Mouse (Mus musculus): Measurements from ENCODE around the gene Ccdc28b. TPM values are rescaled to one million over a fixed set of nuclear protein-coding genes. Genes with fewer than 3 reads are reported as not detected.
A peak's percentile ranks its signal among the peaks of the same experiment; 100 is the strongest.

Gene Ccdc28b
- total and polyA plus RNA-seq, 2 experiments from 2014 or later = 78.8 to 174 TPM

DNA sequence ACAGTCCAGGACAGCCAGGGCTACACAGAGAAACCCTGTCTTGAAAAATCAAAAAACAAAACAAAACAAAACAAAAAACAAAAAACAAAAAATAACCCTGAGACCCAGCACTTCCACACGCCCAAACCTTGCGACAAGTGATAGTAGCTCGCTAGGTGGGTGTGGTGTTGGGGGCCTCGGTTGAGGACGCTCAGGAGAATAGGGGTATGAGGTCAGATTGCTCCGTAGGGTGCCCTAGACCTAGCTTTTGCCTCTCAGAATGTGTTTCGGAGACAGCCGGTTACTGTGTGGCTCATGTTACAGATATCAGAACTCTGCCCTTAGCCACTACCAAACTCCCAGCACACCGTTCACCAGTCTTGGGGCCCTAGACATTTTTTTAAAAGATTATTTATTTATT lies 38.0 kb downstream of the Ccdc28b start:
- no peak for ATAC-seq (ENCODE audit: low FRiP score)
- peaks cover 2% of the 10 kb centered on the region for H3K36me3 ChIP-seq (ENCODE audit: insufficient read depth, low read length)
- no peaks in the 10 kb centered on the region for H3K27me3 ChIP-seq (ENCODE audit: insufficient read depth, low read length)
- DNase-seq (ENCODE audit: low spot score) = no peak
- no peak overlapping the region for H3K9ac ChIP-seq (replicated peaks; ENCODE audit: low read length, poor library complexity, severe bottlenecking)
- H3K9me3 ChIP-seq (ENCODE audit: low read length) = no peaks in the 10 kb centered on the region
- H3K27ac ChIP-seq (ENCODE audit: low read depth, low read length) = no peak overlapping the region
- 82% methylated on average over 9 of the region's 9 CpGs for WGBS
- H3K4me3 ChIP-seq (ENCODE audit: low read depth, low read length) = no peak overlapping the region
- H3K4me1 ChIP-seq (ENCODE audit: insufficient read depth, low read length) = peaks cover 4% of the 10 kb centered on the region; the same call in 1 of the 2 replicates
- TF ChIP-seq CTCF (IDR thresholded peaks at IDR 0.05) = no peak
- no peak overlapping the region for H3K4me2 ChIP-seq (ENCODE audit: low read depth, low read length, poor library complexity, severe bottlenecking)

DNA sequence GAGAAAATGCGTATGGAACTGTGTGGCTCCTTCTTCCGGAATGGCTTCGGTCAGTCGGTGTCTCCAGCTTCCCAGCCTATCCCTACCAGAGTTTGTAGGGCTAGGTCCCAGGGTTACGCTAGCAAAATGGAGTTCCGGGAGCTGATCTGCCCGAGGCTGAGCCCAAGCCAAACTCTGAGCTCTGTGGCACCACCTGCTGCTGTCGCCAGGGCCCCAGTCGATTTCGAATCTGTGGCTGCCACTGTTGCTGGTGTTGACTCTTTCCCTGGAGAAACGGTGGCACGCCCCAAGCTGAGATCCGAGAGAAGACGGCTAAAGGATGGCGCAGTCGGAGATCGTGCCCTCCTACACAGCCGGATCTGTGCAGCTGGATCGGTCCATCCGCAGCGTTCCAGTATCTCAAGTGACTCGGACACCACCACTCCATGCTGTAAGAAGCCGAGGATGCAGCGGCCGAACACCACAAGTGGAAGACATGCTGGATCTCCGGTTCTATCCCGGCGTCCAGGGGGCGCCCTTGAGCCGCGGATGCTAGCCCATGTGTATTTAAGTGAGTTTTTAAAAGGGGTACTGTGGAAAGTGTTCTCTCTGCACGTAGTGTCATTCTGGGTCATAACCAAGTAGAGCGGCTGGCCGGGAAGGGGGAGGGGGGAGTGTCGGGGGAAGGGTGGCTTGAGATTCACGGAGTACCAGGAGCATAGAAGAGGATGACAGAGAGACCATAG lies 38.7 kb downstream of the Ccdc28b start:
- Histone ChIP-seq H3K9ac (replicated peaks; ENCODE audit: low read length, poor library complexity, severe bottlenecking) (peak overlapping the region; percentile 42; the same call in 1 of the 2 replicates), H3K9me3 (ENCODE audit: low read length) (no peaks in the 10 kb centered on the region), H3K4me1 (ENCODE audit: insufficient read depth, low read length) (peaks cover 4% of the 10 kb centered on the region; the same call in 1 of the 2 replicates), H3K4me3 (ENCODE audit: low read depth, low read length) (peak overlapping the region; percentile 30), H3K36me3 (ENCODE audit: insufficient read depth, low read length) (no peaks in the 10 kb centered on the region), H3K27me3 (ENCODE audit: insufficient read depth, low read length) (no peaks in the 10 kb centered on the region), H3K4me2 (ENCODE audit: low read depth, low read length, poor library complexity, severe bottlenecking) (peak overlapping the region; percentile 54), H3K27ac (ENCODE audit: low read depth, low read length) (no peak overlapping the region; the same call in 1 of the 2 replicates)
- WGBS = 1% methylated on average over 36 of the region's 36 CpGs
- TF ChIP-seq CTCF (IDR thresholded peaks at IDR 0.05) = peak; percentile 67
- peak; percentile 75 for DNase-seq (ENCODE audit: low spot score)
- peak; percentile 52; the same call in 1 of the 2 replicates for ATAC-seq (ENCODE audit: low FRiP score)

DNA sequence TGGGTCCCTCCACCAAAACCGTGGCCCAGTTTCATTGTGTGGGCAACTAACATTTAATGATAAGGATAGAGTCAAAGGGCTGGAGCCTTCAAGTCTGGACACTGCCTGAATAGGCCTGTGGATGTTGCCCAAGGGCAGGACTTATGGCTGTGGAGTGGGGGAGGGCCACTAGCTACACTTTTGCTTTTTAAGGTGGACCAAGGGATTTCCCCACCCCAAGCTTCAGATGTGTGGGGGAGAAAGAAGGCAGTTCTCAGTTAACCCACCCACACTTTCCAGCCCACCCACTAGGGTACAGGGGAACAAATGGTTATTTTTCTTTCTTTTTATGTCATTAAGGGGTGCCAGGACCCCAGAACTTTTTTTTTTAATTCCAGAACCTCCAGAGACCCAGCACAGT lies 39.4 kb downstream of the Ccdc28b start:
- DNase-seq (ENCODE audit: low spot score) = no peak
- Histone ChIP-seq H3K27ac (ENCODE audit: low read depth, low read length) (no peak overlapping the region), H3K9me3 (ENCODE audit: low read length) (no peaks in the 10 kb centered on the region), H3K4me2 (ENCODE audit: low read depth, low read length, poor library complexity, severe bottlenecking) (peak overlapping the region; percentile 54; the same call in 1 of the 2 replicates), H3K4me1 (ENCODE audit: insufficient read depth, low read length) (peaks cover 4% of the 10 kb centered on the region; the same call in 1 of the 2 replicates), H3K36me3 (ENCODE audit: insufficient read depth, low read length) (no peaks in the 10 kb centered on the region), H3K4me3 (ENCODE audit: low read depth, low read length) (no peak overlapping the region), H3K9ac (replicated peaks; ENCODE audit: low read length, poor library complexity, severe bottlenecking) (no peak overlapping the region), H3K27me3 (ENCODE audit: insufficient read depth, low read length) (no peaks in the 10 kb centered on the region)
- no peak for TF ChIP-seq CTCF (IDR thresholded peaks at IDR 0.05)
- 90% methylated on average over 1 of the region's 1 CpGs for WGBS
- ATAC-seq (ENCODE audit: low FRiP score) = no peak

DNA sequence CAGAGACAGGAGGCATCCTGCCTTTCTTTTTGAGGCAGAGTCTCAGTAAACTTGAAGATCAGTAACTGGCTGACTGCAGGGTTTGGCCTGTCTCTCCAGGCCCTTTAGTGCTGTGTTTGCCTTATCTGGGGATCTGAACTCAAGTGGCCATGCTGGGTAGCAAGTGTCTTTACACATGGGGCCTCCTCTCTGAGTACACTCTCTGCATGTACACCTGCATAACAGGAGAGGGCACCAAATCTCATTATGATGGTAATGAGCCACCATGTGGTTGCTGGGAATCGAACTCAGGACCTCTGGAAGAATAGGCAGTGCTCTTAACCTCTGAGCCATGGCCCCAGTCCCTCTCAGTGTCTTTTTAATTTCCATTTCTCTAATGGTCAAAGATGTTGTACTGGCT lies 41.5 kb downstream of the Ccdc28b start:
- H3K9ac ChIP-seq (replicated peaks; ENCODE audit: low read length, poor library complexity, severe bottlenecking) = no peak overlapping the region
- H3K27me3 ChIP-seq (ENCODE audit: insufficient read depth, low read length) = no peaks in the 10 kb centered on the region; the same call in 1 of the 2 replicates
- no peak overlapping the region for H3K4me2 ChIP-seq (ENCODE audit: low read depth, low read length, poor library complexity, severe bottlenecking)
- no peaks in the 10 kb centered on the region for H3K9me3 ChIP-seq (ENCODE audit: low read length)
- no peak overlapping the region for H3K4me3 ChIP-seq (ENCODE audit: low read depth, low read length)
- ATAC-seq (ENCODE audit: low FRiP score) = no peak
- H3K36me3 ChIP-seq (ENCODE audit: insufficient read depth, low read length) = no peaks in the 10 kb centered on the region
- WGBS = 76% methylated on average over 1 of the region's 1 CpGs
- peaks cover 4% of the 10 kb centered on the region; the same call in 1 of the 2 replicates for H3K4me1 ChIP-seq (ENCODE audit: insufficient read depth, low read length)
- DNase-seq (ENCODE audit: low spot score) = no peak
- H3K27ac ChIP-seq (ENCODE audit: low read depth, low read length) = no peak overlapping the region
- TF ChIP-seq CTCF (IDR thresholded peaks at IDR 0.05) = no peak

DNA sequence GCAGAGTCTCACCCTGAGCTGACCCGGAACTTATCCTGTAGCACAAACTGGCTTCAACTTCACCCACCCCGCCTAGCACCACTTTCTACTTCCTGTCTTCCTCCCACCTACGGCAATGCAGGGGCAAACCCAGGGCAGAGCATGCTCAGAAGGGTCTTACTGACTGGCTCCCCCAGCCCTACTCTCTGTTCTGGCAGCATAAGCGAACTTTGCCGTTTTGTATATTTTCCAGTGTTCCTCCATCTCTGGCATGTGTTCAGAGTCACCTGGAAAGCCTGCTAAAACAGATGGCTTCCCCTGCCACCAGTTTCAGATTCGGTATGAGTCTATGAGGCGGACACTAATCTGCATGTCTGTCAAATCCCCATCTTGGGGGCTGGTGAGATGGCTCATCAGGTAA lies 43.4 kb downstream of the Ccdc28b start:
- Histone ChIP-seq H3K9me3 (ENCODE audit: low read length) (no peaks in the 10 kb centered on the region), H3K4me1 (ENCODE audit: insufficient read depth, low read length) (peaks cover 7% of the 10 kb centered on the region; the same call in 1 of the 2 replicates), H3K4me3 (ENCODE audit: low read depth, low read length) (no peak overlapping the region), H3K4me2 (ENCODE audit: low read depth, low read length, poor library complexity, severe bottlenecking) (no peak overlapping the region), H3K27ac (ENCODE audit: low read depth, low read length) (no peak overlapping the region), H3K36me3 (ENCODE audit: insufficient read depth, low read length) (no peaks in the 10 kb centered on the region), H3K27me3 (ENCODE audit: insufficient read depth, low read length) (no peaks in the 10 kb centered on the region; the same call in 1 of the 2 replicates), H3K9ac (replicated peaks; ENCODE audit: low read length, poor library complexity, severe bottlenecking) (no peak overlapping the region)
- TF ChIP-seq CTCF (IDR thresholded peaks at IDR 0.05) = no peak
- DNase-seq (ENCODE audit: low spot score) (peak; percentile 50), ATAC-seq (ENCODE audit: low FRiP score) (no peak)
- 77% methylated on average over 7 of the region's 7 CpGs for WGBS

DNA sequence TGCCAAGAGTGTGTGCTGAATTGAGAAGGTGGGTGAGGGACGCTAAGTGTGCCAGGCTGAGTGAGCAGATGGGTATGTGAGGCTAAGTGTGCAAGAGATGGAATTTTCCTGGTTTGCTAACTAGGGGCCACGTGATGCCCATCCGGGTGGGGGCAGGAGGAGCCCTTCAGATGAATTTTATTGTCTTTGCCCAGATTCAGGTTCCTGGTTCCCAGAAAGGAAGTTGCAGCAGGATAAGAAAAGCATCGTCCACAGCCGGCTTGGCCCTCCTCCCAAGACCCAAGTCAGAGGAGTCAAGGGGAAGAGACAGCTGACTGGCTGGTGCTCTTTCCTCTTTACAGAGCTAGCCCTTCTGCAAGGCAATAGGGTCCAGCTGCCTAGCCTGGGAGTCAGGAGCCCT lies 45.3 kb downstream of the Ccdc28b start, which contains the start of gene Fam167b:
TSS of gene Fam167b (minus strand) at position 84 of the 400 bp plus-strand sequence.
- Histone ChIP-seq H3K36me3 (ENCODE audit: insufficient read depth, low read length) (no peaks in the 10 kb centered on the region), H3K9me3 (ENCODE audit: low read length) (no peaks in the 10 kb centered on the region), H3K4me2 (ENCODE audit: low read depth, low read length, poor library complexity, severe bottlenecking) (no peak within 1 kb of the TSS), H3K4me3 (ENCODE audit: low read depth, low read length) (no peak within 1 kb of the TSS), H3K9ac (replicated peaks; ENCODE audit: low read length, poor library complexity, severe bottlenecking) (no peak within 1 kb of the TSS), H3K27ac (ENCODE audit: low read depth, low read length) (no peak within 1 kb of the TSS), H3K4me1 (ENCODE audit: insufficient read depth, low read length) (0 out of 2 replicates have a peak, but pooled peaks cover 3% of the 10 kb centered on the region), H3K27me3 (ENCODE audit: insufficient read depth, low read length) (no peaks in the 10 kb centered on the region; the same call in 1 of the 2 replicates)
- DNase-seq (ENCODE audit: low spot score) = no peak
- no peak for TF ChIP-seq CTCF (IDR thresholded peaks at IDR 0.05)
- ATAC-seq (ENCODE audit: low FRiP score) = no peak
- WGBS = 92% methylated on average over 5 of the region's 5 CpGs
